Mouse (Mus musculus) hindbrain, embryonic 14.5 days (tissue): ENCODE measurements around the gene Klrb1c. TPM values are rescaled to one million over a fixed set of nuclear protein-coding genes. Genes with fewer than 3 reads are reported as not detected.
"Not testable (repeated sequence)": the region's sequence is repeated elsewhere in the genome, so short reads cannot be mapped to it uniquely, and the experiment has no call there.

ENCODE experiments used
- ATAC-seq: fragments of 200-750 bp; cut with Nextera tagmentation; 2 replicates; pipeline ENCODE4 v1.8.0; 2017; ENCODE audit warnings: moderate number of reproducible peaks, mild to moderate bottlenecking, moderate TSS enrichment, moderate library complexity; ENCODE audit not compliant: low FRiP score
- DNase-seq: peaks from one replicate; pipeline ENCODE4 v3.0.0-alpha.2; 2015; ENCODE audit warnings: low spot score
- H3K27ac ChIP-seq: fragments of 300-500 bp; sonication (generic); 2 replicates; pipeline ENCODE4 v1.5.1; 2014; ENCODE audit warnings: mild to moderate bottlenecking, moderate library complexity
- H3K27me3 ChIP-seq: fragments of 300-500 bp; sonication (generic); 2 replicates; pipeline ENCODE4 v1.6.1; 2014; ENCODE audit warnings: mild to moderate bottlenecking, low read length, mixed read lengths; ENCODE audit not compliant: control insufficient read depth, insufficient read depth
- H3K36me3 ChIP-seq: fragments of 300-500 bp; sonication (generic); replicated peaks from 2 replicates; pipeline ENCODE4 v1.6.1; 2014; ENCODE audit not compliant: control insufficient read depth, insufficient read depth
- H3K4me1 ChIP-seq: fragments of 300-500 bp; sonication (generic); replicated peaks from 2 replicates; pipeline ENCODE4 v1.6.1; 2014; ENCODE audit warnings: antibody characterized with exemption, low read length, mixed read lengths; ENCODE audit not compliant: control insufficient read depth, insufficient read depth
- H3K4me2 ChIP-seq: fragments of 300-500 bp; sonication (generic); replicated peaks from 2 replicates; pipeline ENCODE4 v1.6.1; 2014; ENCODE audit warnings: mild to moderate bottlenecking, moderate library complexity
- H3K4me3 ChIP-seq: fragments of 300-500 bp; sonication (generic); replicated peaks from 2 replicates; pipeline ENCODE4 v1.5.1; 2014; ENCODE audit warnings: mild to moderate bottlenecking, low read length
- H3K9ac ChIP-seq: fragments of 300-500 bp; sonication (generic); 2 replicates; pipeline ENCODE4 v1.6.1; 2014
- H3K9me3 ChIP-seq: fragments of 300-500 bp; sonication (generic); 2 replicates; pipeline ENCODE4 v1.6.1; 2016; ENCODE audit warnings: low read length; ENCODE audit not compliant: control insufficient read depth
- WGBS: fragments of 180-500 bp; shearing (Covaris S2); extraction: QIAGEN DNeasy Blood & Tissue Kit; methylation state at CpG from one replicate; pipeline ENCODE4 v1.1.7; 2014; 5-methylcytosine and 5-hydroxymethylcytosine counted together
- polyA plus RNA-seq: library from polyadenylated mRNA; unstranded; fragments of >200 nt; fragmentation: Nextera tagmentation; extraction: Ambion mirVana; gene quantifications from 2 replicates; pipeline ENCODE4 v1.2.1, GENCODE M21; 2014

Klrb1c gene
- polyA plus RNA-seq, 1 experiment from 2014 or later = 0.23 TPM

DNA sequence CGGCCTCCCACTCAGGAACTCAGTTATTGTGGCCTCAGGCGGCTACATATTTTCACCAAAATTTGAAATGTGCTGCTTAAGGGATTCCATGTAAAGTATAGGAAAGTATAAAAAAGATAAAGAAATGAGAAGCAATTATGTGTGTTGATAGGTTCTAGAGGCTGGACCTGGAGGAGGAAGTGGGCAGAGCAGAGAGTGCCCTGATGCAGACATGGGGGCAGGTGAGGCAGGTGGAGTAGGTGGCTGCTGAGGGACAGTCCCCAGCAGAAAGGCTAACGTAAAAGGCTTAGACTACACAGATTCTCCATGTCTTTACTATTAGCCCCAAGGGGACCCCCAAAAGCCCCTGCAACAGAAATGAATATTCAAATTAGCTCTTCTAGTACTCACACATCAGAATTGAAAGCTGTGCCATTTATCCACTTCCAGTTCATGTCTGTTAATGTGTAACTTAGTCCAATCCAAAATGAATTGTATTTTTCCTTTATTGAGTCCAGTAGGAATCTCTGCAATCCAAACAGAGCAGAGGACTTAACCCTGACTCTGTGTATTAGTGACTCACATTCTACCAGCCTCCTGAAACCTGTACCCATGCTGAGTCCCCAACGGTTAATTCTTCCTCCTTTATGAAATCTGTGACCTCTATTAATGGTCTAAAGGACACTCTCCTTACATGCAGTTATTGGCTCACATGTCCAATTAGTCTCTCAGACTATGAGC is 29.2 kb upstream of the Klrb1c start:
- Histone ChIP-seq H3K9me3 (no peaks in the 10 kb centered on the region), H3K36me3 (no peaks in the 10 kb centered on the region), H3K9ac (no peak overlapping the region), H3K4me2 (no peak overlapping the region), H3K4me3 (no peak overlapping the region), H3K27me3 (no peaks in the 10 kb centered on the region), H3K27ac (no peak overlapping the region), H3K4me1 (no peaks in the 10 kb centered on the region)
- DNase-seq (no peak), ATAC-seq (no peak)
- 74% methylated on average over 4 of the region's 4 CpGs for WGBS

- Histone ChIP-seq H3K4me2 (no peak overlapping the region), H3K9ac (no peak overlapping the region), H3K27ac (no peak overlapping the region), H3K4me3 (no peak overlapping the region), H3K9me3 (no peaks in the 10 kb centered on the region), H3K4me1 (no peaks in the 10 kb centered on the region), H3K27me3 (no peaks in the 10 kb centered on the region), H3K36me3 (no peaks in the 10 kb centered on the region)
- DNase-seq (peak; percentile 36), ATAC-seq (no peak)
- WGBS = 89% methylated on average over 5 of the region's 5 CpGs
Observed at GRCm38 (mm10) chr6:128808532-128808931, 19.5 kb upstream of the Klrb1c start.

DNA sequence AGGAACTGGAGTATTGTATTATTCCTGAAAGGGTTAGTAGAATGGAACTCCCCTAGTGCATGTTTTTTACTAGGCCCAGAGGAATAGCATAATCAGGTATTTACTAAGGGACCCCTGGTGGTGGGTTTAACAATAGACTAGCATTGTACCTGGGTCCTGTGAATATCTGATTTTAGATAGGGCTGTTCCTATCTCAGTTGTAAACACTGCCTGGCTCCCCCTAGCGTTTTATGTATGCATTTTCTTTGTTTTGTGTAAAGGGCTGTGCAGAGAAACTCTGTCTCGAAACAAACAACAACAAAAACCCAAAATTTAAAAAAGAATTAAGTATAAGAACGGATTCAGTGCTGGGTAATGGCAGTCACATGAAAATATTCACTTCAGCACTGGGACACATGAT is 18.0 kb upstream of the Klrb1c start:
- ATAC-seq (no peak), DNase-seq (no peak)
- H3K4me2 ChIP-seq = no peak overlapping the region
- H3K4me3 ChIP-seq = no peak overlapping the region
- H3K27me3 ChIP-seq = no peaks in the 10 kb centered on the region
- no peaks in the 10 kb centered on the region for H3K9me3 ChIP-seq
- no peak overlapping the region for H3K27ac ChIP-seq
- H3K9ac ChIP-seq = no peak overlapping the region
- WGBS = 73% methylated on average over 3 of the region's 3 CpGs
- H3K36me3 ChIP-seq = no peaks in the 10 kb centered on the region
- H3K4me1 ChIP-seq = no peaks in the 10 kb centered on the region

DNA sequence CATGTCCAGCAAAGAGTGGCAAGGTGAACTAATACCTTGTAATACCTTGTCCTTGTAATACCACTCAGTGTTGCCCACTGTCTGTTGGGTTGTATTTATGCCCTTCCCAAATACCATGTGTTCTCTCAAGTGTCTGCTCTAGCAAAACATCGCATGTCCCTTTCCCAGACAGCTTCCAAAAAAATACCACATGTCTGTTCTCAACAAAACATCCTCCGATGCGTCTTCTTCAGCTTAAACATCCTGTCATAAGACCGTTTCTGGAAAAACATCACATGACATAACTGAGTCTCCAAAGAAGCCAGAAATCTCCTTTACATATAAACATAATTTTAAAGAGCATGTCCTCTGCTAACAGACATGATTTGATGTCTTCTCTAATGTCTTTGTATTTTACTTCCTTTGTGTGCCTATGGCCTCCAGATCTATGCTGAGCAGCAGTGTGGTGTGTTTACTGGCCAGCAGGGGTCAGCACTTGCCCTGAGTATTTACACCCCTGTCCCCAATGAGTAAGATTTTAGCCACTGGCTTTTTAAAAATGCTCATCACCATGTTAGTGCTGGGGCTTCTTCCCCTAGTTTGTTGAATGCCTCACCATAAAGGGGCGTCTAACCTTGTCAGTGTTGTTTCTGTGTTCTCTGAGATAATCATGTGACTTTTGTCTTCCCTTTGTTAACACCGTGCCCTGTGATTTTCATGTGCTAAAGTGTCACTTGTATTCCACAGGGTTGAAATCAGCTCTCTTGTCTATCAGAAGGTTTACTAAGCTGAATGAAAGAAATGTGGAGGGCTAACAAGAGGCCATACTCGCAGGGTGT is 16.0 kb upstream of the Klrb1c start:
- ATAC-seq = not testable (repeated sequence)
- 60% methylated on average over 7 of the region's 7 CpGs for WGBS

GRCm38 (mm10) chr6:128802999-128803857 is 14.2 kb upstream of the Klrb1c start:
- WGBS = 6% methylated on average over 26 of the region's 26 CpGs
- peak overlapping the region; percentile 37 for H3K4me3 ChIP-seq
- no peaks in the 10 kb centered on the region for H3K27me3 ChIP-seq
- H3K27ac ChIP-seq = peak overlapping the region; percentile 81
- H3K36me3 ChIP-seq = no peaks in the 10 kb centered on the region
- ATAC-seq (peak; percentile 92), DNase-seq (peak; percentile 100)
- peak overlapping the region; percentile 53 for H3K9ac ChIP-seq
- H3K9me3 ChIP-seq = no peaks in the 10 kb centered on the region
- peaks cover 1% of the 10 kb centered on the region; the same call in 1 of the 2 replicates for H3K4me1 ChIP-seq
- H3K4me2 ChIP-seq = peak overlapping the region; percentile 51

More for the DNA sequence above, 16.0 kb upstream of the Klrb1c start:
- not testable (repeated sequence) for H3K27me3 ChIP-seq, H3K4me3 ChIP-seq, H3K9ac ChIP-seq, H3K9me3 ChIP-seq, H3K36me3 ChIP-seq, H3K4me2 ChIP-seq, H3K4me1 ChIP-seq, H3K27ac ChIP-seq
- DNase-seq = peak; percentile 71

DNA sequence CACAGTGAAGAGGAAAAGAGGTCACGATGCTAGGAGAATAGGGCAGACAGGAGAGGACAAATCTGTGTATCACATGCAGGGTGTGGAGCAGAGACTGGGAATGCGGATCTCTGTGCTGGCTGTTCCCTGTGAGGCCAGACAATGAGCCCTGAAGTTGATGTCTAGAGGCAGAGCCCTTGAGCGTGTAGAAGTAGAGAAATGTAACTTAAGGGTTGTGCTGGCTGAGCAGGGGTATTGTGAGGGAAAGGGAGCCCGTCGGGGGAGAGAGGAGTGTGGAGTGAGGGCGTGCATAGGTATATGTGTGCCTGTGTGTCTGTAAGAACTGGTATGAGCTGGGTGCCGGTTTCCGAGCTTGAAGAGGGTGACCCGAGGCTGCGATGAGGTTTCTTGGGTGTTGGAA is 13.5 kb upstream of the Klrb1c start:
- peak overlapping the region; percentile 51 for H3K4me2 ChIP-seq
- H3K36me3 ChIP-seq = no peaks in the 10 kb centered on the region
- H3K4me1 ChIP-seq = peaks cover 8% of the 10 kb centered on the region; the same call in 1 of the 2 replicates
- H3K4me3 ChIP-seq = peak overlapping the region; percentile 37
- H3K27ac ChIP-seq = peak overlapping the region; percentile 81
- no peaks in the 10 kb centered on the region for H3K9me3 ChIP-seq
- ATAC-seq = peak; percentile 44
- no peak for DNase-seq
- no peaks in the 10 kb centered on the region for H3K27me3 ChIP-seq
- H3K9ac ChIP-seq = peak overlapping the region; percentile 53
- 9% methylated on average over 10 of the region's 10 CpGs for WGBS

- not testable (repeated sequence) for H3K9me3 ChIP-seq, H3K9ac ChIP-seq, DNase-seq, H3K36me3 ChIP-seq, H3K4me1 ChIP-seq, H3K27ac ChIP-seq, H3K4me3 ChIP-seq, ATAC-seq, H3K27me3 ChIP-seq
- peak overlapping the region; percentile 62 for H3K4me2 ChIP-seq
- WGBS = 76% methylated on average over 5 of the region's 5 CpGs
Observed at GRCm38 (mm10) chr6:128800696-128801095, 11.7 kb upstream of the Klrb1c start.

- DNase-seq = peak; percentile 58
- Histone ChIP-seq H3K9ac (peak overlapping the region; percentile 61), H3K27ac (peak overlapping the region; percentile 91), H3K4me3 (peak overlapping the region; percentile 60), H3K9me3 (no peaks in the 10 kb centered on the region), H3K27me3 (no peaks in the 10 kb centered on the region), H3K4me2 (peak overlapping the region; percentile 62), H3K36me3 (no peaks in the 10 kb centered on the region), H3K4me1 (peaks cover 9% of the 10 kb centered on the region; the same call in 1 of the 2 replicates)
- no peak for ATAC-seq
- 19% methylated on average over 7 of the region's 7 CpGs for WGBS
Observed at GRCm38 (mm10) chr6:128799896-128800270, 10.9 kb upstream of the Klrb1c start.
